Mouse (Mus musculus): ENCODE measurements at regions not wholly inside any gene's neighbourhood (a gene's known extent, or its start where the extent isn't known, plus 50 kb on each side); places are given as distances from the start of the nearest gene placed in this dataset.

DNA sequence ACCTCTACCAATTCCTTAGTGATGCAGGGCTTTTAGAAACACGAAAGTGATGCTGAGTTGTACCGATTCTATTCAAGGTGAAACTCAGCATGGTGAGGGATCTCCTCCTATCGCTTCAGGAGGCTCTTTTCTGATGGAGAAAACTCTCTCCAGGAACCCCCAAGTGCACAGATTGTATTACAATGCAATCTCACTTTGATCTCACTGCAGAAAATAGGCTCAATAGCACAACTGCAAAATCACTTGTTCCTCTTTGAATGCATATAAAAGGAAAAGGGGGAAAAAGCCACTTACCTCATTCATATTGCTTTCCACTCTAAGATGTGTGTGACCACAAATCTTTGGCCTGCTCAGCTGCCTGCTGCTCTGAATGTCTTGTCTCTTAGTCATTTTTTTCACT lies 378.5 kb downstream of the Fam84b start:
- ATAC-seq (ENCODE audit: low FRiP score): no peak
- Histone ChIP-seq H3K4me3 (no peak overlapping the region), H3K4me2 (no peak overlapping the region), H3K36me3 (no peaks in the 10 kb centered on the region), H3K9ac (no peak overlapping the region), H3K27ac (no peak overlapping the region), H3K9me3 (no peaks in the 10 kb centered on the region), H3K27me3 (no peaks in the 10 kb centered on the region), H3K4me1 (replicated peaks) (0 out of 2 replicates have a peak, but pooled peaks cover 3% of the 10 kb centered on the region)
- 15% methylated on average over 3 of the region's 3 CpGs for WGBS

DNA sequence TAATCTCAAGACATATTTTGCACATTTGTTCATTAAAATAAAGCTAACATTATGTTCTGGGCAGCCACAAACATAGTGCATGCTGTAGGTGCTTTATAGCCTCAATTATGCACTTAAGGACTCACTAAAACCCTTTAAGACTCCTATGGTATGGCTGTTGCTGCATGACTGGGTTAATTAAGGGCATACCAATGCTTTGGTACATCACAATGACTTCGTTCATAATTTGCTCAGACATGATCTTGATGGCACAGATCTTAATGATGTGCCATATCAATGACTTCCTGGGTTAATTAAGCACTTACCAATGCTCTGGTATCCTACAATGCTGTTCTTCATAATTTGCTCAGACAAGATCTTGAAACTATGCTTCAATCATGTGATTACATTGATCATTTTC lies 415.5 kb upstream of the 4933412E24Rik start:
- H3K9me3 ChIP-seq: no peaks in the 10 kb centered on the region
- no peaks in the 10 kb centered on the region for H3K4me1 ChIP-seq (replicated peaks)
- no peaks in the 10 kb centered on the region for H3K36me3 ChIP-seq
- no peak overlapping the region for H3K9ac ChIP-seq
- no peak overlapping the region for H3K4me2 ChIP-seq
- no peak for ATAC-seq (ENCODE audit: low FRiP score)
- H3K27me3 ChIP-seq: no peaks in the 10 kb centered on the region
- H3K27ac ChIP-seq: no peak overlapping the region
- WGBS: 79% methylated on average over 1 of the region's 1 CpGs
- H3K4me3 ChIP-seq: no peak overlapping the region

DNA sequence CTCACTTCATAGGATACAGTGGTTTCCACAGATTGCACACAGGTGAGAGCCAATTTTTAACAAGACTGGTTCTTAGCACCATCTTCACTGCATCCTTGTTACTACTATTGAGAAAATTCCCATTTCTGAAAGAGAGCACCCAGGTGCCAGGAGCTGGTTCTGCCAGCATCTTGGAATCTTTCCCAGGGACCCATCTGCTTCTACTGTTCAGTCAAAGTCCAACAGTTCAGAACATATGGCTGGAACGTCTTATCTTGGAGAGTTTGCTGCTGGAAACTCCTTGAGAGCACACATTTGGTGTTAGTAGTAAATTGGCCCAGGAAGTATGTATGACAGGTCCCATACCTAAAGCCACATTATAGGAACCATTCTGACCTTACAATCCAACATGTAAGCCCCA lies 402.7 kb upstream of the 4933412E24Rik start:
- Histone ChIP-seq H3K4me3 (no peak overlapping the region), H3K4me1 (replicated peaks) (no peaks in the 10 kb centered on the region), H3K4me2 (no peak overlapping the region), H3K9ac (no peak overlapping the region), H3K27me3 (no peaks in the 10 kb centered on the region), H3K36me3 (no peaks in the 10 kb centered on the region), H3K27ac (no peak overlapping the region), H3K9me3 (no peaks in the 10 kb centered on the region)
- WGBS: 79% methylated on average over 1 of the region's 1 CpGs
- no peak for ATAC-seq (ENCODE audit: low FRiP score)

GRCm38 (mm10) chr15:60392267-60392666 lies 375.9 kb upstream of the 4933412E24Rik start:
- Histone ChIP-seq H3K4me2 (no peak overlapping the region), H3K4me3 (no peak overlapping the region), H3K9me3 (no peaks in the 10 kb centered on the region), H3K27me3 (no peaks in the 10 kb centered on the region), H3K27ac (no peak overlapping the region), H3K4me1 (replicated peaks) (no peaks in the 10 kb centered on the region), H3K9ac (no peak overlapping the region), H3K36me3 (no peaks in the 10 kb centered on the region)
- ATAC-seq (ENCODE audit: low FRiP score): peak; percentile 39; the same call in 1 of the 2 replicates
- 66% methylated on average over 7 of the region's 7 CpGs for whole genome bisulfite sequencing

DNA sequence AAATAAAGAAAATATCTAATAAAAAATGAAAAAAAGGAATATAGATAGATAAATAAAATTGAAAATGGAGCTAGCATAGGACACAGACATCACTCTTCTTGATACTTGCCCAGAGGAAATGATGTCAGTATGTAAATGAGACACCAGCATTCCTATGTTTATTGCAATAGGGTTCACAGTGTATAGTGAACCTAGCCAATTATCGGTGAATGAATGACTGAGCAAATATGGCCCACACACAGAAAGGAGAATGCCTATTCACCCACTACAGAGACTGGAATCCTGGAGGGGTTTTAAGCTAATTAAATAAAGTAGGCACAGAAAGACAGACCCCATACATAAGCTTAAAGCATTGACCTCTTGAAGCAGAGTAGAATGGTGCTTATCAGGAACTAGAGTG lies 373.9 kb upstream of the 4933412E24Rik start:
- no peak for ATAC-seq (ENCODE audit: low FRiP score)
- Histone ChIP-seq H3K27ac (no peak overlapping the region), H3K4me3 (no peak overlapping the region), H3K4me2 (no peak overlapping the region), H3K4me1 (replicated peaks) (no peaks in the 10 kb centered on the region), H3K9me3 (no peaks in the 10 kb centered on the region), H3K9ac (no peak overlapping the region), H3K27me3 (no peaks in the 10 kb centered on the region), H3K36me3 (no peaks in the 10 kb centered on the region)
- 86% methylated on average over 1 of the region's 1 CpGs for WGBS

DNA sequence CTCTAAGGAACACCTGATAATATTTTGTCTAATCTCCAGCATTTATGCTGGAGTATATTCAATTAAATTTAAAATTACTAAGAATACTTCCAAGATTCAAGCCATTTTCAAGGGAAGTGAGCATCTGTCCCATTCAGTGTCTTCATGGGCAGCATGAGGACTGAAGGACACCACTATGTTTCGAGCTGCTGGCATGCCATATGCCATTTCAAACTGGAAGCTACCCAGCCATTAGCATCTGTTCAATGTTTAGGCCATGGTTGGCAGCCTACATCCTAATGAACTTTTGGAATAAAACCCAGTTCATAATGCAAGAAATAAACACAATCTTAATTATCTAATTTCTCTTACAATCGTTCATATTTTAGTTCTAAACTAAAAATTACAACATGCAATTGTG lies 371.5 kb upstream of the 4933412E24Rik start:
- no peak overlapping the region for H3K4me3 ChIP-seq
- WGBS: 83% methylated on average over 2 of the region's 2 CpGs
- H3K4me1 ChIP-seq (replicated peaks): no peaks in the 10 kb centered on the region
- H3K27ac ChIP-seq: no peak overlapping the region
- H3K36me3 ChIP-seq: no peaks in the 10 kb centered on the region
- no peak for ATAC-seq (ENCODE audit: low FRiP score)
- H3K27me3 ChIP-seq: no peaks in the 10 kb centered on the region
- no peak overlapping the region for H3K4me2 ChIP-seq
- H3K9me3 ChIP-seq: no peaks in the 10 kb centered on the region
- H3K9ac ChIP-seq: no peak overlapping the region

Data from hindbrain, embryonic 13.5 days (tissue).